Mouse (Mus musculus) small intestine, adult 2 months (tissue): Measurements from ENCODE around the gene Aif1.

Source experiments
- CTCF ChIP-seq: fragments of 200-500 bp; IDR thresholded peaks from 2 replicates; pipeline ENCODE4 v1.5.1; 2012; ENCODE audit warnings: low read depth, mild to moderate bottlenecking, control low read depth, inconsistent platforms, low read length, moderate library complexity, mixed read lengths; ENCODE audit not compliant: insufficient replicate concordance, insufficient read length; ENCODE audit errors: extremely low read depth
- POLR2A ChIP-seq: fragments of 200-500 bp; IDR thresholded peaks from 2 replicates; pipeline ENCODE4 v1.6.1; 2012; ENCODE audit warnings: low read depth, mild to moderate bottlenecking, control low read depth, inconsistent platforms, low read length, moderate library complexity

DNA sequence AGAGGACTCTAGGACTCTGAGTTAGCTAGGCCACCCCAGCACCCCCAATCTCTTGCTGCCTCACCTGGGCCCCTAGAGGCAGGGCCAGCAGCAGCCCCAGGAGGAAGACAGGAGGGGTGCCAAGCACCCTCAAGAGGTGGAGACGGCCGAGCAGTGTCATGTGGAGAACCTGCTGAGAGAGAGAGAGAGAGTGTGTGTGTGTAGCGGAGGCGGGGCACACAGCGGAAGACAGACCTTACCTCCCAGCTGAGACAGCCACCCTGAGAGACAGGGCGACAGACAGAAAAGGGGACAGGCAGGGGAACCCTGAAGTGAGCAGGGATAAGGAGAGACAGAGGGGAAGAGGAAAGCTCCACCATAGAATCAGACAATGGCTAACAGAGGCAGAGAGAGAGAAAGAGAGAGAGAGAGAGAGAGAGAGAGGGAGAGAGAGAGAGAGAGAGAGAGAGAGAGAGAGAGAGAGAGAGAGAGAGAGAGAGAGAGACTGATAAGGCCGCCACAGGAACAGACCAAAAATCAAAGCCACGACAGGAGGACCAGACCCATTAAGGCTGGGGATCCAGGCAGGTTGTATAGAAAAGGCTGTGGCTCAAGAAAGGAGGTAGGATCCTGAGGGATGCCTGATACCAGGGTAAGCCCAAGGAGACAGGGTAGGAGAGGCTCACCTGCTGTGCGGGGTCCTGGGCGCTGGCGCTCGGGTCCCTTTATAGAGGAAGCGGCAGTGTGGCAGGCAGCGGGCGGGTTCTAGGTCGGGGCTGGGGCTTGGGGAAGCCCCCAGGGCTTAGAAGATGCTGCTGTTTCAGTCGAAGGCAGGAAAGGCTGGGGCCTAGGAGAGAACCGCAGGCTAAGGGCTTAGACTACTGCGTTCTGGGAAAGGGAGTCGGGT is 28.9 kb upstream of the Aif1 start, which contains the start of gene Lta:
- TF ChIP-seq CTCF (no peak), POLR2A (no peak)
